Mouse (Mus musculus) stomach, postnatal 0 days (tissue): ENCODE results near the gene Bin2.

Experiments
- CTCF ChIP-seq: IDR thresholded peaks from 2 replicates; pipeline ENCODE4 v1.5.1; 2016; ENCODE audit warnings: antibody characterized with exemption, low read depth, mild to moderate bottlenecking, moderate library complexity
- EP300 ChIP-seq: optimal IDR thresholded peaks from 2 replicates; pipeline ENCODE3; 2016; ENCODE audit warnings: antibody characterized with exemption

GRCm38 (mm10) chr15:100665411-100666218, 3.7 kb downstream of the Bin2 start:
- TF ChIP-seq CTCF: no peak
- no peak for TF ChIP-seq EP300
